Mouse (Mus musculus): ENCODE measurements at regions not wholly inside any gene's neighbourhood (a gene's known extent, or its start where the extent isn't known, plus 50 kb on each side); places are given as distances from the start of the nearest gene placed in this dataset.

- TF ChIP-seq BHLHE40 (IDR thresholded peaks at IDR 0.05; ENCODE audit: low read depth, low read length) (no peak), MAX (IDR thresholded peaks at IDR 0.05; ENCODE audit: low read length) (no peak), CTCF (conservative IDR thresholded peaks at IDR 0.05 in 1 of 2, IDR thresholded peaks at IDR 0.05 in 1 of 2; ENCODE audit: low read depth in 2 of 2, low read length in 2 of 2) (no peak), POLR2A (IDR thresholded peaks at IDR 0.05; ENCODE audit: low read depth, low read length) (no peak), TBP (conservative IDR thresholded peaks at IDR 0.05; ENCODE audit: low read depth, low read length) (no peak), USF1 (IDR thresholded peaks at IDR 0.05; ENCODE audit: low read depth, low read length) (no peak), EP300 (IDR thresholded peaks at IDR 0.05; ENCODE audit: low read length) (no peak), MAFK (IDR thresholded peaks at IDR 0.05; ENCODE audit: insufficient replicate concordance, low read length) (no peak), POLR2AphosphoS2 (IDR thresholded peaks at IDR 0.05; ENCODE audit: low read depth, low read length) (no peak), GABPA (IDR thresholded peaks at IDR 0.05; ENCODE audit: insufficient replicate concordance, low read depth, low read length) (no peak), ZNF384 (IDR thresholded peaks at IDR 0.05; ENCODE audit: low read depth, low read length) (no peak), ZKSCAN1 (IDR thresholded peaks at IDR 0.05; ENCODE audit: borderline replicate concordance, low read depth, low read length) (no peak), RAD21 (IDR thresholded peaks at IDR 0.05; ENCODE audit: low read depth, low read length) (no peak)
Observed at GRCm38 (mm10) chr8:109410531-109410930, 83.3 kb upstream of the Pmfbp1 start.

All from CH12.LX (cell line).